15 mouse cellular contexts compared by ENCODE assay signal in genomic region chr2:35266251-35266905, GRCm38 (mm10). TPM values are rescaled to one million over a fixed set of nuclear protein-coding genes. Genes with fewer than 3 reads are reported as not detected.
DNase-seq lines count a peak whose midpoint lies in the region; ATAC-seq and TF ChIP-seq lines count a peak whose summit lies in the region.
"Had no signal": no experiment of that assay in that cellular context is flagged by ENCODE, and none has a peak within 500 bp of the region (broad histone marks: within the 10 kb centered on the region; RNA-seq: fewer than 3 reads in every experiment).

No protein-coding gene starts in this region.

- no peak overlapping the region for H3K9ac ChIP-seq in intestine, embryonic 15.5 days
- H3K9ac ChIP-seq in hindbrain, postnatal 0 days (replicated peaks; ENCODE audit: low read length): no peak overlapping the region
- H3K9ac ChIP-seq: hindbrain, embryonic 13.5 days; liver, embryonic 15.5 days had no signal

- H3K9me3 ChIP-seq in intestine, embryonic 15.5 days: no peaks in the 10 kb centered on the region
- H3K9me3 ChIP-seq in hindbrain, postnatal 0 days (ENCODE audit: low read length): no peaks in the 10 kb centered on the region
- H3K9me3 ChIP-seq: hindbrain, embryonic 13.5 days; limb, embryonic 13.5 days; liver, embryonic 15.5 days had no signal

- no peaks in the 10 kb centered on the region for H3K27me3 ChIP-seq in intestine, embryonic 15.5 days (replicated peaks)
- no peaks in the 10 kb centered on the region for H3K27me3 ChIP-seq in hindbrain, postnatal 0 days (ENCODE audit: insufficient read depth, low read length)
- H3K27me3 ChIP-seq: liver, embryonic 15.5 days; Patski had no signal

- H3K4me3 ChIP-seq in intestine, embryonic 15.5 days (replicated peaks): no peak overlapping the region
- H3K4me3 ChIP-seq in hindbrain, postnatal 0 days (ENCODE audit: low read length): no peak overlapping the region
- H3K4me3 ChIP-seq: erythroblast, embryonic 14.5 days; hindbrain, embryonic 13.5 days; limb, embryonic 13.5 days; liver, embryonic 15.5 days had no signal

- H3K4me2 ChIP-seq in intestine, embryonic 15.5 days (replicated peaks): no peak overlapping the region
- no peak overlapping the region for H3K4me2 ChIP-seq in hindbrain, postnatal 0 days (ENCODE audit: low read depth, low read length)
- H3K4me2 ChIP-seq: hindbrain, embryonic 13.5 days; liver, embryonic 15.5 days had no signal

- H3K27ac ChIP-seq in intestine, embryonic 15.5 days: no peak overlapping the region
- no peak overlapping the region for H3K27ac ChIP-seq in hindbrain, postnatal 0 days
- H3K27ac ChIP-seq: hindbrain, embryonic 13.5 days; liver, embryonic 15.5 days had no signal

- peaks cover 53% of the 10 kb centered on the region for H3K4me1 ChIP-seq in intestine, embryonic 15.5 days (replicated peaks)
- H3K4me1 ChIP-seq in hindbrain, postnatal 0 days (ENCODE audit: insufficient read depth, low read length): peaks cover 5% of the 10 kb centered on the region; the same call in 1 of the 2 replicates

- 70% methylated on average over 9 of the region's 9 CpGs for WGBS in intestine, embryonic 15.5 days
- WGBS in hindbrain, postnatal 0 days: 81% methylated on average over 9 of the region's 9 CpGs

- DNase-seq in thymus, postnatal 0 days (ENCODE audit: low spot score): peak; percentile 18
- no peak for DNase-seq in thymus, adult 18-20 months
- DNase-seq in lung, postnatal 25 days (ENCODE audit: low spot score): peak; percentile 75
- no peak for DNase-seq in right cerebral cortex, adult 18-20 months
- DNase-seq in hindbrain, postnatal 0 days (ENCODE audit: low spot score): no peak
- DNase-seq in kidney, postnatal 14 days: no peak
- DNase-seq: cerebellum, adult 9-10 months; gastrocnemius, postnatal 14 days had no signal

- H3K36me3 ChIP-seq in intestine, embryonic 15.5 days: no peaks in the 10 kb centered on the region
- no peaks in the 10 kb centered on the region for H3K36me3 ChIP-seq in hindbrain, postnatal 0 days (ENCODE audit: insufficient read depth, low read length)
- H3K36me3 ChIP-seq: hindbrain, embryonic 13.5 days; limb, embryonic 13.5 days; liver, embryonic 15.5 days had no signal

- ATAC-seq in intestine, embryonic 15.5 days: peak; percentile 19; the same call in 1 of the 2 replicates
- ATAC-seq in hindbrain, postnatal 0 days: no peak
- ATAC-seq: activated CD4-positive, CD25-positive, alpha-beta regulatory T cell, adult 4 months; Patski had no signal

- no peak for TF ChIP-seq CTCF in hindbrain, postnatal 0 days (IDR thresholded peaks at IDR 0.05; ENCODE audit: low read depth)

RNA-seq across cellular contexts. Expression of gene Gsn, which starts 10.2 kb away (rescaled TPM):
- 139 TPM in 2 replicates for polyA plus RNA-seq in thymus, postnatal 0 days (2015; fragmentation: Nextera tagmentation; extraction: Ambion mirVana)
- 167 and 170 TPM in 2 replicates for polyA plus RNA-seq in intestine, embryonic 15.5 days (2015; fragmentation: Nextera tagmentation; extraction: Ambion mirVana)
- total RNA-seq in hindbrain, postnatal 0 days (2014; rRNA removed): 35.4 and 50.1 TPM in 2 replicates
- polyA plus RNA-seq in hindbrain, postnatal 0 days (2015; fragmentation: Nextera tagmentation; extraction: Ambion mirVana): 33.8 and 39.4 TPM in 2 replicates

Comparison
In these comparisons a context has a peak if more than half of its experiments do, and no peak if none do; other contexts are left out.
1. DNase-seq: peak in thymus, postnatal 0 days (single experiment) and lung, postnatal 25 days (single experiment); none in thymus, adult 18-20 months (0 of 2), right cerebral cortex, adult 18-20 months (single experiment), hindbrain, postnatal 0 days (single experiment) and kidney, postnatal 14 days (single experiment).